Mouse (Mus musculus) midbrain, embryonic 14.5 days (tissue): ENCODE results near the gene Cntfr. TPM values are rescaled to one million over a fixed set of nuclear protein-coding genes. Genes with fewer than 3 reads are reported as not detected.

Source experiments
- ATAC-seq: fragments of 200-750 bp; cut with Nextera tagmentation; 2 replicates; pipeline ENCODE4 v1.8.0; 2017; ENCODE audit warnings: moderate number of reproducible peaks, moderate library complexity; ENCODE audit not compliant: low FRiP score, low TSS enrichment
- DNase-seq: peaks from one replicate; pipeline ENCODE4 v3.0.0-alpha.2; 2015
- H3K27ac ChIP-seq: fragments of 300-500 bp; sonication (generic); replicated peaks from 2 replicates; pipeline ENCODE4 v1.5.1; 2014; ENCODE audit warnings: mild to moderate bottlenecking, low read depth, low read length, moderate library complexity
- H3K27me3 ChIP-seq: fragments of 300-500 bp; sonication (generic); 2 replicates; pipeline ENCODE4 v1.6.1; 2014; ENCODE audit warnings: low read length, control low read depth, mixed read lengths; ENCODE audit not compliant: control insufficient read depth, insufficient read depth
- H3K36me3 ChIP-seq: fragments of 300-500 bp; sonication (generic); 2 replicates; pipeline ENCODE4 v1.6.1; 2014; ENCODE audit warnings: low read length, control low read depth; ENCODE audit not compliant: control insufficient read depth, insufficient read depth
- H3K4me1 ChIP-seq: fragments of 300-500 bp; sonication (generic); 2 replicates; pipeline ENCODE4 v1.6.1; 2014; ENCODE audit warnings: mild to moderate bottlenecking, antibody characterized with exemption, low read length, control low read depth; ENCODE audit not compliant: control insufficient read depth, insufficient read depth
- H3K4me2 ChIP-seq: fragments of 300-500 bp; sonication (generic); 2 replicates; pipeline ENCODE4 v1.6.1; 2014; ENCODE audit warnings: mild to moderate bottlenecking, low read length, moderate library complexity
- H3K4me3 ChIP-seq: fragments of 300-500 bp; sonication (generic); replicated peaks from 2 replicates; pipeline ENCODE4 v1.5.1; 2014; ENCODE audit warnings: low read depth, low read length
- H3K9ac ChIP-seq: fragments of 300-500 bp; sonication (generic); replicated peaks from 2 replicates; pipeline ENCODE4 v1.6.1; 2014; ENCODE audit warnings: mild to moderate bottlenecking, low read length, moderate library complexity
- H3K9me3 ChIP-seq: fragments of 300-500 bp; sonication (generic); 2 replicates; pipeline ENCODE4 v1.6.1; 2016; ENCODE audit warnings: low read length, control low read depth, mixed read lengths; ENCODE audit not compliant: control insufficient read depth
- WGBS: fragments of 180-500 bp; shearing (Covaris S2); extraction: QIAGEN DNeasy Blood & Tissue Kit; methylation state at CpG from one replicate; pipeline ENCODE4 v1.1.7; 2014; 5-methylcytosine and 5-hydroxymethylcytosine counted together
- polyA plus RNA-seq: library from polyadenylated mRNA; unstranded; fragments of >200 nt; fragmentation: Nextera tagmentation; extraction: Ambion mirVana; gene quantifications from 2 replicates; pipeline ENCODE4 v1.2.1, GENCODE M21; 2014

Cntfr gene
- polyA plus RNA-seq, 1 experiment from 2014 or later: 23.9 TPM

DNA sequence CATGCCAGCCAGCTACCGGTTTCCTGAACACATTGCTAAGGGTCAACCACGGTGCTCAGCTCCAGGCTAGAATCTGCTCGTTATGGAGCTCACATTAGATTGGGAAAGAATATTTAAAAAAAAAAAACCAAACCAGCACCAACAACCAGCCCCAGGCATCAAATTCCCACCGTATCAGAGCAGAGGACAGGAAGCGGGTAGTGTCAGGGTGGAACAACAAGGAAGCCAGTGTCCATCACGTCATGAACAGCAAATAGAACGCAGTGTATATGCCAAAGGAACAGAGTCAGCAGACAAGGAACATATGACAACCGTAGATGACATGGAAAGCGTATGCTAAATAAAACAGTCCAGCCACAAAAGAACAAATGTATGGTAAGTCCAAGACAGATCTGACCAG is 63.9 kb downstream of the Cntfr start:
- no peak overlapping the region for H3K9ac ChIP-seq
- H3K27ac ChIP-seq: no peak overlapping the region
- no peak overlapping the region for H3K4me3 ChIP-seq
- DNase-seq (no peak), ATAC-seq (no peak)
- no peaks in the 10 kb centered on the region for H3K27me3 ChIP-seq
- peaks cover 4% of the 10 kb centered on the region; the same call in 1 of the 2 replicates for H3K36me3 ChIP-seq
- peaks cover 84% of the 10 kb centered on the region for H3K4me1 ChIP-seq
- H3K9me3 ChIP-seq: no peaks in the 10 kb centered on the region
- H3K4me2 ChIP-seq: no peak overlapping the region
- 74% methylated on average over 9 of the region's 9 CpGs for WGBS

- ATAC-seq: peak; percentile 18; the same call in 1 of the 2 replicates
- peak; percentile 80 for DNase-seq
- H3K4me2 ChIP-seq: peak overlapping the region; percentile 35
- no peaks in the 10 kb centered on the region for H3K27me3 ChIP-seq
- WGBS: 1% methylated on average over 11 of the region's 11 CpGs
- H3K9me3 ChIP-seq: no peaks in the 10 kb centered on the region
- H3K4me3 ChIP-seq: no peak overlapping the region
- no peaks in the 10 kb centered on the region for H3K36me3 ChIP-seq
- peak overlapping the region; percentile 29; the same call in 1 of the 2 replicates for H3K9ac ChIP-seq
- peaks cover 77% of the 10 kb centered on the region for H3K4me1 ChIP-seq
- H3K27ac ChIP-seq: peak overlapping the region; percentile 77
Observed at GRCm38 (mm10) chr4:41631390-41631789, 65.5 kb downstream of the Cntfr start.

DNA sequence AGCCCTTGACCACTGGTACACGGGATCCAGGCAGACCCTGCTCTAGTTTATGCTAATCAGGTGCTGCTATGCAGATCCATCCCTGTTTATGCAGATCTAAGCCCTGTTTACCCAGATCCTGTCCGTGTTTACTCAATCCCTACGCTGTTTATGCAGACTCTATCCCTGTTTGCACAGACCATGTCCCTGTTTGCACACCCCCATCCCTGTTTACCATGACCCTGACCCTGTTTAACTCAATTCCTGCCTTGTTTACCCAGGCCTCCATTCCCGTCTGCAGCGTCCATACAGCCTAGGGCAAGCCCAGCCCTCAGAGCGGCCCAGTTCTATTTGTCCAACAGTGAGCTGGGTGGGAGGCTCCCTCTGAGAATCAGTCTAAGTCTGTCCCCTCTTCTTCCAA is 66.7 kb downstream of the Cntfr start:
- peaks cover 65% of the 10 kb centered on the region for H3K4me1 ChIP-seq
- 25% methylated on average over 6 of the region's 6 CpGs for WGBS
- H3K4me2 ChIP-seq: no peak overlapping the region
- DNase-seq: no peak
- H3K27ac ChIP-seq: 0 out of 2 replicates have a peak overlapping the region, but pooled peaks have one; percentile 32
- no peaks in the 10 kb centered on the region for H3K36me3 ChIP-seq
- H3K27me3 ChIP-seq: no peaks in the 10 kb centered on the region
- no peak for ATAC-seq
- no peaks in the 10 kb centered on the region for H3K9me3 ChIP-seq
- no peak overlapping the region for H3K9ac ChIP-seq
- no peak overlapping the region for H3K4me3 ChIP-seq

DNA sequence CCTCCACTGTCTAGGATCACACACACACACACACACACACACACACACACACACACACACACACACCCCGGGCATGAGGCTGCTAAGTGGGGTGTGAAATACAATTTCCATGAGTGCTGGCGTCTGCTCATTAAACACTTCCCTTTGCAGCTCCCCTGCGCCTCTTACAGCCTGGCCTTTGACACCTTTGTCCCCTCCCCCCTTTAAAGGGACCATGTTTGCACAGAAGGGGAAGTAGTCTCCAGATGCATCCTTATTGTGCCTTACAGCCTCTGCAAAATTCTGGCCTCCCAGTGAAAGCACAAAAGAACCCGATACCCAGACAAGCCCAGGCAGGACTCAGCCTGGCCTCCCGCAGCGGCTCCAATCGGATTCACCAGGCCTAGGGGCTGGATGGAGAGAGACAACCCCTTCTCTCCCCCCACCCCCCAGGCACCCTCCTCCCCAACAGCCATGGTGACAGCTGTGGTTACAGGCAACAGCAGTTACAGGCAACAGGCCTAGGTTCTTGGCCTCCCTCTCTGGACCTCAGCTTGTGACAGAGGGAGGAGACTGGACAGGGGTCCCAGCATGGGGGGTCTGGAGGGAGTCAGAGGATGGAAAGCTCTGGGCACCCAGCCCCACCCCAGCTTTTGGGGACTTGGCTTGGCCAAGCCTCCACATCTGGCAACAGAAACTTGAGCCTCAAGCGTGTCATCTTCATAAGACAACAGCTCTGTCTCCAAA is 68.5 kb downstream of the Cntfr start:
- peak overlapping the region; percentile 79 for H3K27ac ChIP-seq
- H3K9me3 ChIP-seq: no peaks in the 10 kb centered on the region
- no peak overlapping the region for H3K4me2 ChIP-seq
- WGBS: 9% methylated on average over 8 of the region's 8 CpGs
- no peaks in the 10 kb centered on the region for H3K36me3 ChIP-seq
- DNase-seq (peak; percentile 73), ATAC-seq (peak; percentile 57)
- H3K9ac ChIP-seq: peak overlapping the region; percentile 7; the same call in 1 of the 2 replicates
- H3K27me3 ChIP-seq: no peaks in the 10 kb centered on the region
- peaks cover 51% of the 10 kb centered on the region for H3K4me1 ChIP-seq
- H3K4me3 ChIP-seq: no peak overlapping the region

DNA sequence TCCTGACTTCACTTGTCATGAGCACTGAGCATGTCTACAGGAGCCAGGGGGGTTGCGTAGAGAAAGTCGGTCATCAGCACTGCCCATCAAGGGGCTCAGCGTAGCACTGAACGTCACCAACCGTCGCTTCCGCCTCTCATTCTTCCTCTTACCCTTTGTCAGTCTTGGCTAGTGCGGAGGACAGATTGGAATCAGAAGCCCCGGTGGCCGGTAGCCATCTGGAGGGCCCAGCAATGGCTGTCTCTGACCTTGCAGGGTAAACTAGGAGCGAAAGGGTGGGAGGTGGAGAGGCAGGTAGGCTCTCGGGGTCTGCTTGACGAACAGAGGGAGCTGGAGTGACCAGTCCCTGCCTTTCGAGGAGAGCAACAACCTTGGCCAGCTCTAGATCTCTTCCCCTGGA is 74.8 kb downstream of the Cntfr start:
- H3K27ac ChIP-seq: no peak overlapping the region
- no peak overlapping the region for H3K4me3 ChIP-seq
- H3K9me3 ChIP-seq: no peaks in the 10 kb centered on the region
- no peaks in the 10 kb centered on the region for H3K36me3 ChIP-seq
- no peak overlapping the region for H3K9ac ChIP-seq
- H3K4me2 ChIP-seq: no peak overlapping the region
- H3K27me3 ChIP-seq: no peaks in the 10 kb centered on the region
- DNase-seq (no peak), ATAC-seq (no peak)
- WGBS: 91% methylated on average over 14 of the region's 14 CpGs
- H3K4me1 ChIP-seq: peaks cover 9% of the 10 kb centered on the region

DNA sequence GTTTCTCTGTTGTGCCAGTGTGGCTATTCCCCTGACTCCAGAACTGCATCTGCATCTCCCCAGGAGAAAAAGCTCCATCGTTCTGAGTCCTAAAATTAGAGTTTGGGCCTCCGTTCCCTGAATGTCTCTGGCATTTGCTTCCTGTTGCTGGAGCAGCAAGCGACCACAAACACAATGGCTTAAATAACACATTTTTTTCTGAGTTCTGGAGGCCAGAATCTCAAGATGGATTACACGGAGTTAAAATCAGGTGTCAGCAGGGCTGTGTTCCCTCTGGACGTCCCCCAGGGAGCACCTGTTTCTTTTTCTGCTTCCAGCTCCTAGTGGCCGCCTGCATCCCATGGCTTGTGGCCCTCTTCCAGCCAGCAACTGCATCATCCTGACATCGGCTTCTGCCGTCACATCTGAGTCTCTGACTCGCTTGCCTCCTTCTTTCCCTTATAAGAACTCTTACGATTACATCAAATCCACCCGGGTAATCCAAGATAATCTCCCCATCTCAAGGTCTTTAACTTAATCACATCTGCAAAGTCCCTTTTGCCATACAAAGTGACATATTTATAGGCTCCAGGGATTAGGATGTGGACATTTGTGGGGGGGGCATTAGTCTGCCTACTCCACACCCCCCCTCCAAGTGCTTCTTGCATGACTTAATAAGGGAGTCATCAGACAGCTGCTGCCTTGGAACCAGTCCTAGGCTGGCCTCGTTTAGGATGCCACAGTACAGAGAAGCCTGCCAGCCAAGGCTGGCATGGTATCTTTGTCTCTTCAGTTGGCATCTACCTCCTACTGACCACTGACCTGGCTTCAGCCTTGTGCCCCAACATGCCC is 77.8 kb downstream of the Cntfr start:
- no peaks in the 10 kb centered on the region for H3K9me3 ChIP-seq
- no peaks in the 10 kb centered on the region for H3K27me3 ChIP-seq
- H3K4me1 ChIP-seq: peaks cover 9% of the 10 kb centered on the region
- peak; percentile 51 for DNase-seq
- H3K27ac ChIP-seq: 0 out of 2 replicates have a peak overlapping the region, but pooled peaks have one; percentile 8
- no peak for ATAC-seq
- no peak overlapping the region for H3K4me2 ChIP-seq
- no peak overlapping the region for H3K4me3 ChIP-seq
- no peaks in the 10 kb centered on the region for H3K36me3 ChIP-seq
- 38% methylated on average over 12 of the region's 12 CpGs for WGBS
- no peak overlapping the region for H3K9ac ChIP-seq

- Histone ChIP-seq H3K27me3 (no peaks in the 10 kb centered on the region), H3K4me2 (no peak overlapping the region), H3K9ac (no peak overlapping the region; the same call in 1 of the 2 replicates), H3K9me3 (no peaks in the 10 kb centered on the region), H3K4me3 (no peak overlapping the region), H3K27ac (peak overlapping the region; percentile 46; the same call in 1 of the 2 replicates), H3K36me3 (no peaks in the 10 kb centered on the region), H3K4me1 (peaks cover 26% of the 10 kb centered on the region)
- WGBS: 64% methylated on average over 9 of the region's 9 CpGs
- DNase-seq (peak; percentile 76), ATAC-seq (peak; percentile 71)
Observed at GRCm38 (mm10) chr4:41615661-41616599, 81.0 kb downstream of the Cntfr start.

DNA sequence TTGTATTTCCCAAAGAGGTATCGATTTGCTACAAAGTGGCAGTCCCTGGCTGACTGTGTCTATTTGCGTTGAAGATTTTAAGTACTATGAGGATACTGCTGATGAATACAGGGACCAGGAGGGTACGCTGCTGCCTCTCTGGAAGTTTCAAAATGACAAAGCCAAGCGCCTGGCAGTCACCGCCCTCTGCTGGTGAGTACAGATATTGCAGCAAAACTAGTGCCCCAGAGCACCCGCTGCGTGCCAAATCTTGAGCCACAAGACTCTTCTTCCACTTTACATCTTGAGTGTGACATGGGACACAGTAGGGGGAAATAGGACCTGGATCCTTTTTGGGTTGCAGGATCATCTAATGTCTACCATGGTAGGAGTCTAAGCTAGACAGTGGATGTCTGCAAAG is 82.7 kb downstream of the Cntfr start:
- H3K9me3 ChIP-seq: no peaks in the 10 kb centered on the region
- no peak overlapping the region for H3K9ac ChIP-seq
- H3K4me3 ChIP-seq: no peak overlapping the region
- H3K27me3 ChIP-seq: no peaks in the 10 kb centered on the region
- H3K36me3 ChIP-seq: no peaks in the 10 kb centered on the region
- H3K4me1 ChIP-seq: peaks cover 25% of the 10 kb centered on the region
- DNase-seq: peak; percentile 92
- H3K4me2 ChIP-seq: no peak overlapping the region
- WGBS: 6% methylated on average over 7 of the region's 7 CpGs
- ATAC-seq: no peak
- H3K27ac ChIP-seq: peak overlapping the region; percentile 47; the same call in 1 of the 2 replicates
